Mouse (Mus musculus): ENCODE data around the gene Cdh23. TPM values are rescaled to one million over a fixed set of nuclear protein-coding genes. Genes with fewer than 3 reads are reported as not detected.
A peak's percentile ranks its signal among the peaks of the same experiment; 100 is the strongest.

Gene Cdh23
- polyA plus RNA-seq, 1 experiment from 2014 or later: 2.0 TPM

DNA sequence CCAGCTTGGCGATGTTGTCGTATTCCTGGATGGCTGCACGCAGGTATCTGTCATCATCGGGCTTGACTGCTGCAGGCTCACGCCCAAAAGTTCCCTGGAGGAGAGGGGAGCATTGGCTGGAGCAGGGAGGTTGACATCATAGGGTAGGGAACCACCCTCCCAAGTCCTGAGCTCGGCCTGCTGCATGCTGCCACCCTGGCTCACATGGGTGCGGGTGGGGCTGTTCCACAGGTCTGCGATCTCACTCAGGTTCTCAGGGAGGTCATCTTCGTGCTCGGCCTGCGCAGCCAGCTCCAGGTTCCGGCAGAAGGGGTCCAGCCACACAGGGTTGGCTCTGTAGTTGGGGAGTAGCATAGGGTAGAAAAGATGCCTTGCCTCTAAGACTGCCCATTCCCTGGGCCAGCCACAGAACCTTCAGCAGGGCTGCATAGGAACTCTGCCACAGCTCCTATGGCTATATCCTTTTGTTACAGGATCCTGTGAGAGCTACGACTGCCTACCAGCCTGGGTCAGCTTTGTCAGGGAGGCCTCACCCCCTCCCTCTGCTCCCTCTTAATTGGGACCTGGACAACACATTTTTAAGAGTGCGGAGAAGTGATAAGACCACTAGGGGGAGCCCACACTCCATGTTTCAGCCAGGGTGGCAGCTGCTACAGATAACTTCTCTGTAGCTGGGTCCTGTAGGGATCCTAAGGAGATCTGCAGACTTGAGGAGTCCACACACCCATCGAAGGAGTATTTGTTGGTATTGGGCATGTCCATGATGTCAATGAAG is 391.2 kb downstream of the Cdh23 start:
- H3K4me3 ChIP-seq: no peak overlapping the region
- H3K4me2 ChIP-seq: no peak overlapping the region
- peak; percentile 68 for ATAC-seq (ENCODE audit: low FRiP score)
- H3K9me3 ChIP-seq: no peaks in the 10 kb centered on the region
- WGBS: 71% methylated on average over 15 of the region's 15 CpGs
- peaks cover 13% of the 10 kb centered on the region for H3K4me1 ChIP-seq (replicated peaks)
- peaks cover 36% of the 10 kb centered on the region for H3K36me3 ChIP-seq
- no peak overlapping the region for H3K27ac ChIP-seq
- H3K9ac ChIP-seq: no peak overlapping the region
- no peaks in the 10 kb centered on the region for H3K27me3 ChIP-seq

DNA sequence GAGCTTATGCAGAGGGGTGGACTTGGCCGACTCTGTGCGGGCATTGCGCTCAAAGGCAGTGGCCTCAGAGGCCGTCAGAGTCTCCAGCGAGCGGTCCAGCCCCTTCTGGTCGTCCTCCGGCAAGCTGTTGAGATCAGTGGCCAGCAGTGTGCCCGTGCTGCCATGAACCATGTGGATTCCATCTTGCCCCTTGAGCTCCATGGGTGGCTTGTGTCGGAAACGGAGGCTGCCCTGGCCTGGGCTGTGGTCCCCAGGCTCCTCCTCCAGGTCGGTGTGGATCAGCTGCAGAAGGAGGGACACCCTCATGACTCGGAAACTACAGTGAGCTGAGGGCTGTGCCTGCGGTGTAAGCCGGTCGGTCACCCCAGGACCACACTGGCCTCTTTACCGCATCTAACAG is 392.9 kb downstream of the Cdh23 start:
- Histone ChIP-seq H3K36me3 (peaks cover 53% of the 10 kb centered on the region), H3K9me3 (no peaks in the 10 kb centered on the region), H3K4me1 (replicated peaks) (peaks cover 13% of the 10 kb centered on the region), H3K27ac (no peak overlapping the region; the same call in 1 of the 2 replicates), H3K9ac (no peak overlapping the region), H3K27me3 (no peaks in the 10 kb centered on the region), H3K4me3 (no peak overlapping the region), H3K4me2 (no peak overlapping the region)
- WGBS: 83% methylated on average over 17 of the region's 17 CpGs
- no peak for ATAC-seq (ENCODE audit: low FRiP score)

DNA sequence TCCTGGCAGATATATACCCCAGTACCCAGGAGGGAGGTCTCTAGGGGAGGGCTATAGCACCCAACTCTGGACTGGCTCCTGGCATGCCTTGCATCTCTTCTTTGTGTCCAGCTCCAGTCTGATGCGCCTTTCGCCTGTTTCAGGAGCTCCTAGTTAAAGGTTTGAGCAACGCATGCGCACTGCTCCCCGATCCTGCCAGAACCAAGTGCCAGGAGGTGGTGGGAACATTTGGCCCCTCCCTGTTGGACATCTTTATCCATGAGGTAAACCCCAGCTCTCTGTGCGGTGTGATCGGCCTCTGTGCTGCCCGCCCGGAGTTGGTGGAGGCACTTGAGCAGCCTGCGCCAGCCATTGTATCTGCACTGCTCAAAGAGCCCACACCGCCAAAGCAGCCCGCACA is 396.7 kb downstream of the Cdh23 start:
- Histone ChIP-seq H3K9me3 (no peaks in the 10 kb centered on the region), H3K4me1 (replicated peaks) (peaks cover 13% of the 10 kb centered on the region), H3K27me3 (no peaks in the 10 kb centered on the region), H3K4me2 (no peak overlapping the region), H3K36me3 (peaks cover 86% of the 10 kb centered on the region), H3K27ac (no peak overlapping the region), H3K9ac (no peak overlapping the region), H3K4me3 (no peak overlapping the region)
- ATAC-seq (ENCODE audit: low FRiP score): no peak
- WGBS: 96% methylated on average over 12 of the region's 12 CpGs

DNA sequence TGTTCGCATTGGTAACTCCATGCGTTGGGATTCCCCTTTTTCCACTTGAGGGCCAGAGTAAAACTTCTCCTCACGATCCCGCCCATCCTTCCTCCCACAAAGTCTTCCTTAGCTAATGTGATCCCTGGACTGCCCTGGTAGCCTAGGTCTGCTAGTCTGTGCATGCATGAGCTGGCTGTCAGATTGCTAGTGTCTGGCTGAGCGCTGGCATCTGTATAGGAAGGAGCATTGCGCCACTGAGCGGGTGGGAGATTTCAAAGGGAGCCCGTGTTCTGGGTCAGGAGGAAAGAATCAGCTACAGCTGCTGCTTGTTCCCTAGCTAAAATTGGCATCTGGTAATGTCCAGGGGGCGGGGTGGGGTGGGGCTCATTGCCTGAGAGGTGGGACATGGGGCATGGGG is 400.3 kb downstream of the Cdh23 start:
- no peak overlapping the region for H3K4me3 ChIP-seq
- no peak overlapping the region for H3K9ac ChIP-seq
- no peak for ATAC-seq (ENCODE audit: low FRiP score)
- H3K27me3 ChIP-seq: no peaks in the 10 kb centered on the region
- no peaks in the 10 kb centered on the region for H3K9me3 ChIP-seq
- peaks cover 7% of the 10 kb centered on the region; the same call in 1 of the 2 replicates for H3K4me1 ChIP-seq (replicated peaks)
- H3K4me2 ChIP-seq: no peak overlapping the region
- H3K36me3 ChIP-seq: peaks cover 90% of the 10 kb centered on the region
- 88% methylated on average over 9 of the region's 9 CpGs for WGBS
- no peak overlapping the region for H3K27ac ChIP-seq

DNA sequence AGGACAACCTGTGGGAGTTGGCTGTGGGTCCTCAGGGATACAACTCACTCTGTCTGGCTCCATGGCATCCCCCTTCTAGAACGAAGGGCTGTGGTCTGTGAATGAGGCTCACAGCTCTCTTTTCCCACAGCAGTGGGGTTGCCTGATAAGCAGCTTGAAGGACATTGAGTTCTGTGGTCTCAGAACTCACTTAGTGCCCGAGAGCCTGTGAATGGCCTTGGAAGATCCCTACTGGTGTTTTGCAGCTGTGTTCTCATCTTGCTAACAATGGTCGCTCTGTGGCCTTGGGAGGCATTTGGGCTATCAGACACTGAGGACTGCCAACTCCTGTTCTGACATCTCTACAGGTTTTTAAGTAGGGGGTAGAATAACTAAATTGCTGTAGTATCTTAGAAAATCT is 400.9 kb downstream of the Cdh23 start:
- Histone ChIP-seq H3K27ac (no peak overlapping the region), H3K36me3 (peaks cover 83% of the 10 kb centered on the region), H3K27me3 (no peaks in the 10 kb centered on the region), H3K4me2 (no peak overlapping the region), H3K9me3 (no peaks in the 10 kb centered on the region), H3K4me3 (no peak overlapping the region), H3K9ac (no peak overlapping the region), H3K4me1 (replicated peaks) (peaks cover 13% of the 10 kb centered on the region)
- WGBS: 90% methylated on average over 3 of the region's 3 CpGs
- ATAC-seq (ENCODE audit: low FRiP score): no peak

DNA sequence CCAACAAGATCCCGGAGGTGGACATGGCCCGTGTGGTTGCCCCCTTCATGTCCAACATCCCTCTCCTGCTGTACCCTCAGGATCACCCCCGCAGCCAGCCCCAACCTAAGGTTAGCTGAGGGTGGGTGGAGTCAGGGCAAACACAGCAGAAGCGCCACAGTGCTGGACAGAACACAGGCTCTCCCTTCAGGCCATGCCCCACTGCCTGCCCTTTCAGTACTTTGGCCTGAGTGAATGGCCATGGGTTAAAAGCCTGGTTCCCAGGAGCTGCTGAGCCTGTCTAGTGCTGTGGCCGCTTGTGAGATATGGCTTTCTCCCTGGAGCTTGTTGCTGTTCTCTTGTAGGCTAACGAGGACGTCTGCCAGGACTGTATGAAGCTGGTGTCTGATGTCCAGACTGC is 401.7 kb downstream of the Cdh23 start:
- H3K27ac ChIP-seq: no peak overlapping the region
- WGBS: 86% methylated on average over 7 of the region's 7 CpGs
- H3K27me3 ChIP-seq: no peaks in the 10 kb centered on the region
- ATAC-seq (ENCODE audit: low FRiP score): no peak
- H3K4me2 ChIP-seq: no peak overlapping the region
- peaks cover 76% of the 10 kb centered on the region for H3K36me3 ChIP-seq
- no peak overlapping the region for H3K9ac ChIP-seq
- no peaks in the 10 kb centered on the region for H3K9me3 ChIP-seq
- H3K4me1 ChIP-seq (replicated peaks): peaks cover 21% of the 10 kb centered on the region
- H3K4me3 ChIP-seq: no peak overlapping the region

DNA sequence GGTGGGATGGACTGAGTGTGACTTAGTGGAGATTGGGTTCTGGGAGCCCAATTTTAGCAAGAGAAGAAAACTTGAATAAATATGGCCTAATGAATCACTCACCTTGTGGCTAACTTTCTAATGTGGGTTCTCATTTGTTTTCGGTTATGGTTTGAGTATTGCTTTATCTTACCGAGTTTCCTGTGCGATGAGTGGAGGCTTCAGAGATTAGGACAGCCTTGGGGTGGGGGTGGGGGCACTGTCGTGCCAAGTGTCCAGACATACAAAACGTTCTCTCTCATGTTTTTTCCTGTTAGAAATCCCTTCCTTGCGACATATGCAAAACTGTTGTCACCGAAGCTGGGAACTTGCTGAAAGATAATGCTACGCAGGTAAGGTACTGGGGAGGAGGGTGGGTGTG is 404.1 kb downstream of the Cdh23 start:
- no peak overlapping the region for H3K4me3 ChIP-seq
- H3K36me3 ChIP-seq: peaks cover 54% of the 10 kb centered on the region
- H3K27me3 ChIP-seq: no peaks in the 10 kb centered on the region
- H3K4me2 ChIP-seq: no peak overlapping the region
- ATAC-seq (ENCODE audit: low FRiP score): no peak
- no peak overlapping the region for H3K27ac ChIP-seq
- H3K9ac ChIP-seq: no peak overlapping the region
- WGBS: 95% methylated on average over 8 of the region's 8 CpGs
- H3K9me3 ChIP-seq: no peaks in the 10 kb centered on the region
- H3K4me1 ChIP-seq (replicated peaks): peaks cover 40% of the 10 kb centered on the region

DNA sequence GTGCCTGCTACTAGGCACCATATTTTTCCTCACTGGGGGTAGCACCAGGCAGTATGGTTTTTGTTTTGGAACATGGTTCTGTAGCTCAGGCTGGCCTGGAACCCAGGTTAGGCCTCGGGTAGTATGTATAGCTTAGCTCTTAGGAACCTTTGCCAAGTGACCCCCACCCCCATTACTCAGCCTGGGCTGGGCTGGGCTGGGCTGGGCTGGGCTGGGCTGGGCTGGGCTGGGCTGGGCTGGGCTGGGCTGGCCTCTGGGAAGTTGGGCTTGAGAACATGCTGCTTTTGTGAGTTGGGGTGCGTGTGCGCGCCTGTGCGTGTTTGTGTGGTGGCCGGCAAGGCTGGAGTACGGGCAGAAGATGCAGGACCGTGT is 405.6 kb downstream of the Cdh23 start:
- no peak for ATAC-seq (ENCODE audit: low FRiP score)
- no peaks in the 10 kb centered on the region for H3K9me3 ChIP-seq
- 87% methylated on average over 8 of the region's 8 CpGs for WGBS
- H3K4me3 ChIP-seq: no peak overlapping the region
- no peak overlapping the region for H3K4me2 ChIP-seq
- peaks cover 42% of the 10 kb centered on the region for H3K36me3 ChIP-seq
- H3K9ac ChIP-seq: no peak overlapping the region
- H3K27ac ChIP-seq: no peak overlapping the region
- no peaks in the 10 kb centered on the region for H3K27me3 ChIP-seq
- peaks cover 55% of the 10 kb centered on the region for H3K4me1 ChIP-seq (replicated peaks)

DNA sequence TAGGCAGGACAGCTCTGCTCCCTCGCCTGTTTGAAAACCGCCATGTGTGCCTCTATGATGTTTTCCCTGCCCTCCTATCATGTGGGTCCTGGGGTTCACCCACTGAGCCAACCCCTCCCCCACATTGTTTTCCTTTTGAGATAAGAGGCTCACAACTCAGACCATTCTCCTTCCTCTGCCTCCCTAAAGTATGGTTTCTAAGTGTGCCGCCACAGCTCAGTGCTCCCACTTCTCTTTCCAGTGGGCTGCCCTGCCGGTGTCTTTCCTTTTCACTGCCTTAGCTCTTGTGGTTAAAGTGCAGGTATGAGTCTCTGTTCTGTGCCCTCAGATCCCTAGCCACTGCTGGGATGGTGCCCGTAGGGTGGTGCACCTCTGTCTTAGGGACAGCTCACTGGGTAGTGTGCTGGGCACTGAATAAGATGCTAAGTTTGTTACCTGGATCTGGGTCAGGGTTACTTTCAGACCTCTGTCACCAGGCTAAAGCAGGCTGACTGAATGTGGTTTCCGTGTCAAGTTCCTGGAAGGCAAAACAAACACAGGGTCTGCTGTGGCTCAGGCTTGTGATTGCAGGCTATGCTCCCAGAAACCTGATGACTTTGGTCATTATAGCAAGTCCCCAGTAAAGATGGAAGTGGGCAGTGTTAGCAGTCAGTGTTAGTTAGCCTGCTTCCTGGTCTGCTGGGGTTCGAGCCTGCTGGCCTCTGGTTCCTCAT is 406.1 kb downstream of the Cdh23 start:
- no peak overlapping the region for H3K27ac ChIP-seq
- no peak overlapping the region for H3K4me2 ChIP-seq
- no peak overlapping the region for H3K4me3 ChIP-seq
- H3K9me3 ChIP-seq: no peaks in the 10 kb centered on the region
- 69% methylated on average over 7 of the region's 7 CpGs for WGBS
- no peak for ATAC-seq (ENCODE audit: low FRiP score)
- H3K36me3 ChIP-seq: peaks cover 36% of the 10 kb centered on the region
- H3K9ac ChIP-seq: no peak overlapping the region
- H3K27me3 ChIP-seq: no peaks in the 10 kb centered on the region
- H3K4me1 ChIP-seq (replicated peaks): peaks cover 60% of the 10 kb centered on the region

DNA sequence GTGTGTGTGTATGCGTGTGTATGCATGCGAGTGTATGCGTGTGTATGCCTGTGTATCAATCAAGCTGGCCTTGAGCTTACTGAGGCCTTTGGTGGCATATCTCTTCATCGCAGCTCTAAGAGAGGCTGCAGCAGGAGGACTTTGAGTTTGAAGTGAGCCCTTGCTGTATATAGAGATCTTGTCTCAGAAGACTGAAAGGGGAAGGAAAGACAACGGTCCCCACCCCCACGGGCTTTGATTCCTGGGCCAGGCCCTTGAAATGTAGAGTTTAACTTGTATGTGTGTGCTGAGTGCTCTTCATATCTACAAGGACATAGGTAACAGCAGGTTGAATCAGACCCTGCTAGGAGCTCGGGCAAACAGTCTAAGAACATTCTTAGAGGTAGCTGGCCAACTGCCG is 407.1 kb downstream of the Cdh23 start:
- H3K4me2 ChIP-seq: no peak overlapping the region
- no peak for ATAC-seq (ENCODE audit: low FRiP score)
- peaks cover 70% of the 10 kb centered on the region for H3K4me1 ChIP-seq (replicated peaks)
- no peaks in the 10 kb centered on the region for H3K27me3 ChIP-seq
- no peak overlapping the region for H3K4me3 ChIP-seq
- peaks cover 27% of the 10 kb centered on the region for H3K36me3 ChIP-seq
- H3K9ac ChIP-seq: no peak overlapping the region
- WGBS: 89% methylated on average over 8 of the region's 8 CpGs
- no peaks in the 10 kb centered on the region for H3K9me3 ChIP-seq
- no peak overlapping the region for H3K27ac ChIP-seq

DNA sequence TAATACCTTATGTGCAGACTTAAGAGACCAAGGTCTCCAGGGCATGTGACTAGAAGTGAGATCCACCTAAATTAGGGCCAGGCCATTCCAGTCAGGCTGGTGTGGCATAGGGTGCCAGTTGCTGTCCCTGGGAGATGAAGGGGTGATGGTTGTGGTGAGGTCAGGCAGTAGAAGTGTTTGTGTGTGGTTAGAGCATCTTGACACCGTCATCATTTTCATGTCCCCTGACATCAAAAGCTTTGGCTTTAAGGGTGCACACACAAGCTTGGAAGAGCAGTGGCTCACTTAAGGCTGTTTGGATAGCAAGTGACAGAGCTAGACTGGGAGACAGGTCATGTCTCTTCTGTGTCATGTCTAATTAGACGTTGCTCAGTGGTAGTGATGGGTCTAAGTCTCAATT is 408.6 kb downstream of the Cdh23 start:
- Histone ChIP-seq H3K9me3 (no peaks in the 10 kb centered on the region), H3K9ac (no peak overlapping the region), H3K27ac (peak overlapping the region; percentile 90; the same call in 1 of the 2 replicates), H3K4me1 (replicated peaks) (peaks cover 84% of the 10 kb centered on the region), H3K27me3 (no peaks in the 10 kb centered on the region), H3K4me2 (no peak overlapping the region), H3K36me3 (peaks cover 12% of the 10 kb centered on the region), H3K4me3 (no peak overlapping the region)
- ATAC-seq (ENCODE audit: low FRiP score): no peak
- WGBS: 77% methylated on average over 2 of the region's 2 CpGs

DNA sequence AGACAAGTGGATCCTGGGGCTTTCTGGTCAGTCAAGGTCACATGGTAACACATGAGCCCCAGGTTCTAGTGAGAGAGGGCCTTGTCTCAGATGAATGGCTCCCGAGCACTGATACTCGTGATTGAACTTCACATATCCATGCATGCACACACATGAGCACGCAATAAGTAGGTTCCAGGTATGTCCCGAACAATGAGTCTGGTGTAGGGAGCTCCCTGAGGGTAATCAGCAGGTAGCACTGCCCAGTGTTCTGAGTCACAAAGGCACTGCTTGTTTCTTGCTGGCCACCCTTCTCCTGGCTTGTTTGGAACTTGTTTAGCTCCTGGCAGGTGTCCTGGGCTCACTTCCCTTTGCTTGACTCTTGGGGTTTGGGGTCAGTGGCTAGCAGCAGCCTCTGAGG is 409.1 kb downstream of the Cdh23 start:
- Histone ChIP-seq H3K36me3 (peaks cover 6% of the 10 kb centered on the region; the same call in 1 of the 2 replicates), H3K4me1 (replicated peaks) (peaks cover 90% of the 10 kb centered on the region), H3K9ac (no peak overlapping the region), H3K4me2 (no peak overlapping the region), H3K27me3 (no peaks in the 10 kb centered on the region), H3K27ac (peak overlapping the region; percentile 90; the same call in 1 of the 2 replicates), H3K4me3 (no peak overlapping the region), H3K9me3 (no peaks in the 10 kb centered on the region)
- ATAC-seq (ENCODE audit: low FRiP score): no peak
- WGBS: 86% methylated on average over 4 of the region's 4 CpGs

DNA sequence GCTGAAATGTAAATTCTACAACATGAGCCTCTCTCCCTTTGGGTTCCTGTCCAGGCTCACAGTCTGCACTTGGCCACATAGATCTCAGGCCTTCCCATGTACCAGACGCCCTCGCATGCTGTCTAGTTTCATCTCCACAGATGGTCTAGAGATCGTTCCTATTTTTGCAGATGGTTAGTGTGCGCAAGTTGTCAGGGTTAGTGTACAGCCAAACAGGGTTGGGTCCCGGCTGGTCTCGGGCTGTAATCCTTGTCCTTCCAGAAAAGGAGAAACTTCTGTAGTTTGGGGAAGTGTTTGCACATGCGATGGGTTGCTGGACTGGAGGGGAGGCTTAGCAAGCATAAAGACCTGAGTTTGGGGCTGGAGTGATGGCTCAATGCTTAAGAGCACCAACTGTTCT is 409.7 kb downstream of the Cdh23 start:
- H3K36me3 ChIP-seq: no peaks in the 10 kb centered on the region; the same call in 1 of the 2 replicates
- 89% methylated on average over 7 of the region's 7 CpGs for WGBS
- H3K9ac ChIP-seq: no peak overlapping the region
- no peaks in the 10 kb centered on the region for H3K9me3 ChIP-seq
- H3K27ac ChIP-seq: peak overlapping the region; percentile 90
- ATAC-seq (ENCODE audit: low FRiP score): no peak
- peak overlapping the region; percentile 52 for H3K4me2 ChIP-seq
- H3K27me3 ChIP-seq: no peaks in the 10 kb centered on the region
- H3K4me3 ChIP-seq: no peak overlapping the region
- H3K4me1 ChIP-seq (replicated peaks): peaks cover 94% of the 10 kb centered on the region
